Mouse (Mus musculus): ENCODE measurements around the gene AB124611. TPM values are rescaled to one million over a fixed set of nuclear protein-coding genes. Genes with fewer than 3 reads are reported as not detected.
"Not testable (repeated sequence)": the region's sequence is repeated elsewhere in the genome, so short reads cannot be mapped to it uniquely, and the experiment has no call there.

Gene AB124611
- not detected in 2 replicates for polyA plus RNA-seq (2012; ENCODE audit: insufficient read depth, insufficient read length, low replicate concordance, missing spikeins)

DNA sequence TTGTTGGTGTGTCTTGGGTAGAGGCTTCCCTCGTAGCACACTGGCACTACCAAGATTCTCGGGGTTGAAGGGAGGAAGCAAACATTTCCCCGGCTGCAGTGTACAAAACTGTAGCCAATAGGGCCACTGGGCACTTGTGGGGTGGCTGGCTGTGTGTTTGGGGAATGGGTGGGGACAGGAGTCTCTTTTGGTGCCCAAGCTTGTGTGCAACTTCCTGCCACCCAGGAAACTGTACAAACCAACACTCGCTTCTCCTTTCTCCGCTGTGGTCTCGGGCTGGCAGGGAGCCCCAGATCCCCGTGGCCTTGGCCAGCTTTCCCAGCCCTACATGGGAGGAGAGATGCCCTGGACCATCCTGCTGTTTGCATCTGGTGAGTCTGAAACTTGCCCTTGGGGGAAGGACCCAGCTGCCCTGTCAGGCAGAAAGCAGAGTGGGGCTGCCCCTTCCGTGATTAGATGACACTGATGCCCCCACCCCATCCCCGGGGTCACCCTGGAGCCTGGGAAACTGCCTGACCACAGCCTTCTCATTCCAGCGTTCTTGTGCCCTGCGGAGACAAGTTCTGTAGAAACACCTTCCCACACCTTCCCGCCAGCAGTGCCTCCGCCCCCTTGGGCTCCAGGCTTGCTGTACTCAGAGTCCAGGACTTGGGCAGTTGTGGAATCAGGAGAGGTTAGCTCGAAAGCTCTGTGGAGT, at the start of gene AB124611:
TSS of gene AB124611 (plus strand) at position 240 of the 697 bp plus-strand sequence.
- Histone ChIP-seq H3K27ac (ENCODE audit: insufficient read depth, low read depth, low read length) (no peak within 1 kb of the TSS), H3K4me3 (ENCODE audit: insufficient read depth, low read depth, low read length) (no peak within 1 kb of the TSS), H3K4me1 (ENCODE audit: control insufficient read depth, insufficient read depth, low read length) (peaks cover 5% of the 10 kb centered on the region; the same call in 1 of the 2 replicates)
- TF ChIP-seq CTCF (IDR thresholded peaks at IDR 0.05; ENCODE audit: insufficient read depth, low read depth, low read length) (no peak), POLR2A (IDR thresholded peaks at IDR 0.05; ENCODE audit: insufficient read depth, low read depth, low read length) (no peak)
- WGBS, result 53% methylated on average over 14 of the region's 14 CpGs

DNA sequence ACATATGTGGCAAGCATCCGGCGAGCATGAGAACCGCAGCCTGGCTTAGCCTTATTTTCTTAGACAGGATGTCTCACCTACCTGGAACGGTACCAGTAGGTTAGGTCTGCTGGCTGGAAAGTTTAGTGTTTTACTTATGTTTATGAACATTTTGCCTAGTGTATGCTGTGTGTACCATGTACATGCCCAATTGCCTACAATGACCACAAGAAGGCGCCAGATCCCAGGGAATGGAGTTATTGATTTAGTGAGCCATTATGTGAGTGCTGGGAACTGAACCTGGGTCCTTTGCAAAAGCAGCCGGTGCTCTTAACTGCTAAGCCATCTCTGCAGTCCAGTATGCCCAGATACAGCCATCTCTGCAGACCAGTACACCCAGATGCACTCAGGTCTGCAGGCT, 48.3 kb upstream of the AB124611 start:
- TF ChIP-seq CTCF (IDR thresholded peaks at IDR 0.05; ENCODE audit: insufficient read depth, low read depth, low read length) (no peak), POLR2A (IDR thresholded peaks at IDR 0.05; ENCODE audit: insufficient read depth, low read depth, low read length) (no peak)
- 97% methylated on average over 6 of the region's 6 CpGs for WGBS
- Histone ChIP-seq H3K27ac (ENCODE audit: insufficient read depth, low read depth, low read length) (no peak overlapping the region), H3K4me3 (ENCODE audit: insufficient read depth, low read depth, low read length) (no peak overlapping the region), H3K4me1 (ENCODE audit: control insufficient read depth, insufficient read depth, low read length) (no peaks in the 10 kb centered on the region)

DNA sequence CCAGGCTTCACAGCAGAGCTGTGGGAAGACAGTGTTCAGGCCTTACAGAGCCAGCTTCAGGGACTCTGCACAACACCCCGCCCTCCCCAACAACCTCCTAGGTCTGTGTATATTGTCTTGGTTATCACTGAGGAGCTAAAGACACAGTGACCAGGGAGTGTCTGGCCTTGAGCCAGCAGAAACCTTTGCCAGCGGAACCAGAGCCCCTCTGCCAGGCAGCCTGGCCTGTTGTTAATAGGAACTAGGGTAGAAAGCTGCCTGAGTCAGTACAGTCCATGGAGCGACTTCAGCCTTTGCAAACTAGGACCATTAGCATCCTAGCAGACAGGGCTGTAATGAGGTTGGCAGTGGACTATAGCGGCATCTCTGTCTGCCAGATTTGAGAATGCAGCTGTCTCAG, 41.9 kb upstream of the AB124611 start:
- Histone ChIP-seq H3K4me3 (ENCODE audit: insufficient read depth, low read depth, low read length) (no peak overlapping the region), H3K27ac (ENCODE audit: insufficient read depth, low read depth, low read length) (no peak overlapping the region), H3K4me1 (ENCODE audit: control insufficient read depth, insufficient read depth, low read length) (no peaks in the 10 kb centered on the region)
- TF ChIP-seq POLR2A (IDR thresholded peaks at IDR 0.05; ENCODE audit: insufficient read depth, low read depth, low read length) (no peak), CTCF (IDR thresholded peaks at IDR 0.05; ENCODE audit: insufficient read depth, low read depth, low read length) (no peak)
- WGBS, result 56% methylated on average over 4 of the region's 4 CpGs

DNA sequence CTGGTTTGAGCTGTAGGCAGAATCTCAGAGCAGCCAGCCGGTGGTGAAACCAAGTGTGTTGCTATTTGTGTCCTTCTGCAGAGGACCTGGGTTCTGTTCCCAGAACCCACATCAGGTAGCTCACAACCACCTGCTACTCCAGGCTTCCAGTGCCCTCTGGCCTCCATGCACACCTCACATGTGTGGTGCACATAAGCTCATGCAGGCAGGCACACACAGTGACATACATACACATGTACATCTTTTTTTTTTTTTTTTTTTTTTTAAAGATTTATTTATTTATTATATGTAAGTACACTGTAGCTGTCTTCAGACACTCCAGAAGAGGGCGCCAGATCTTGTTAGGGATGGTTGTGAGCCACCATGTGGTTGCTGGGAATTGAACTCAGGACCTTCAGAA, 37.7 kb upstream of the AB124611 start:
- not testable (repeated sequence) for H3K4me1 ChIP-seq (ENCODE audit: control insufficient read depth, insufficient read depth, low read length); H3K4me3 ChIP-seq (ENCODE audit: insufficient read depth, low read depth, low read length); H3K27ac ChIP-seq (ENCODE audit: insufficient read depth, low read depth, low read length)
- WGBS, result 82% methylated on average over 1 of the region's 2 CpGs

DNA sequence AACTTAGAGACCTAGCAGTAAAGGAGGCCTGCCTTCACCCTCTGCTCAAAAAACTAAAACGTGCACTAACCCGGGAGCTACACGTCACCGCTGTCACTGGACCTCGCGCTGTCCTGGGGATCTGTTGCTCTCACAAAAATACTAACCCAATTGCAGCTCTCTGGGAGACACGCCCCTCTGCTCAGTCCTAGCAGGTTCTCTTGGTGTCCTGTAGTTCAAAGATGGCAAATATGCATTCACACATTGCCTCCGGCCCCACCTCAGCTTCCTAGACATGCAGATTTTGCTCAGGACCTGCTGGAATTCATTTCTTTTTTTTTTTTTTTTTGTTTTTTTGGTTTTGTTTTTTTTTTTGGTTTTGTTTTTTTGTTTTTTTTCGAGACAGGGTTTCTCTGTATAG, 35.3 kb upstream of the AB124611 start:
- TF ChIP-seq POLR2A (IDR thresholded peaks at IDR 0.05; ENCODE audit: insufficient read depth, low read depth, low read length), result no peak
- TF ChIP-seq CTCF (IDR thresholded peaks at IDR 0.05; ENCODE audit: insufficient read depth, low read depth, low read length), result no peak
- WGBS, result 92% methylated on average over 9 of the region's 9 CpGs
- H3K27ac ChIP-seq (ENCODE audit: insufficient read depth, low read depth, low read length), result no peak overlapping the region

DNA sequence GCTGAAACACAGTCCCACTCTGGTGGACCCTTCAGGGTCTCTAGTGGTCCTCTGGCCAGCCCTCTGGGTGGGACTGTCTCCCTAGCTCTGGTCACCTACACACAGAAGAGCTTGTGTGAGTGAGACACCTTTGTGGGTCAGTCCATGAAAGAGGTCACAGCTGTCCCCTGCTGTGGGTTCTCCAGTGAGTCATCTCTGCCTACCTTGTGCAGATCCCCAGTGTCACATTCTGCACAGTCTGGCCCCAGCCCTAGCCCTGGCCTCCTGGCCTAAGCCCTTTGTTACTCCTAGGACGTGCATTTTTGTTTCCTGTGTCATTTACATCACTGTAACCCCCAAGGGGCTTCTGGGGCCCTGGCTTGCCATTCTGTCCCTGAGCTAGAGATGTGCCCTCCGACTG, 32.1 kb upstream of the AB124611 start:
- H3K27ac ChIP-seq (ENCODE audit: insufficient read depth, low read depth, low read length), result peak overlapping the region; percentile 46; the same call in 1 of the 2 replicates
- peaks cover 39% of the 10 kb centered on the region for H3K4me1 ChIP-seq (ENCODE audit: control insufficient read depth, insufficient read depth, low read length)
- no peak overlapping the region for H3K4me3 ChIP-seq (ENCODE audit: insufficient read depth, low read depth, low read length)
- TF ChIP-seq CTCF (IDR thresholded peaks at IDR 0.05; ENCODE audit: insufficient read depth, low read depth, low read length) (no peak), POLR2A (IDR thresholded peaks at IDR 0.05; ENCODE audit: insufficient read depth, low read depth, low read length) (no peak)
- 71% methylated on average over 2 of the region's 2 CpGs for WGBS

More for the DNA sequence above, 35.3 kb upstream of the AB124611 start:
- Histone ChIP-seq H3K4me3 (ENCODE audit: insufficient read depth, low read depth, low read length) (no peak overlapping the region), H3K4me1 (ENCODE audit: control insufficient read depth, insufficient read depth, low read length) (peaks cover 20% of the 10 kb centered on the region)

DNA sequence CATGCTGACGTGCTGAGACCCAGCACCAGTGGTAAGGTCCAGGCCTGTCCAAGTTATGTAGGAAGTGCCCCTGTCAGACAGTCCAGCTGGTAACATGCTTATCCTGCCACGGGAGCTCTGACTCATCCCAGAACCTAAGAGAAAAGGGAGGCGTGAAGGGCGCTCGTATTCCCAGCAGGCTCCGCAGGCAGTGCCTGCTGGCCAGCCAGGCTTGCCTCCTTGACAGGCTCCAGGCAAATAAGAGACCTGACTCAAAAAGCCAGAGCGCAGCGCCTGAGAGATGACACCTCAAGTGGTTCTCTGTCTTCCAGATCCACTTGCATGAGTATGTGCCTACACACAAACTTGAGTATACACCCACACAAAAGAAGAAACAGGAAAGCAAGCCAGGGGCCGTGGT, 31.2 kb upstream of the AB124611 start:
- Histone ChIP-seq H3K27ac (ENCODE audit: insufficient read depth, low read depth, low read length) (peak overlapping the region; percentile 46; the same call in 1 of the 2 replicates), H3K4me1 (ENCODE audit: control insufficient read depth, insufficient read depth, low read length) (peaks cover 39% of the 10 kb centered on the region), H3K4me3 (ENCODE audit: insufficient read depth, low read depth, low read length) (no peak overlapping the region)
- 36% methylated on average over 9 of the region's 9 CpGs for WGBS
- TF ChIP-seq POLR2A (IDR thresholded peaks at IDR 0.05; ENCODE audit: insufficient read depth, low read depth, low read length), result no peak
- no peak for TF ChIP-seq CTCF (IDR thresholded peaks at IDR 0.05; ENCODE audit: insufficient read depth, low read depth, low read length)

DNA sequence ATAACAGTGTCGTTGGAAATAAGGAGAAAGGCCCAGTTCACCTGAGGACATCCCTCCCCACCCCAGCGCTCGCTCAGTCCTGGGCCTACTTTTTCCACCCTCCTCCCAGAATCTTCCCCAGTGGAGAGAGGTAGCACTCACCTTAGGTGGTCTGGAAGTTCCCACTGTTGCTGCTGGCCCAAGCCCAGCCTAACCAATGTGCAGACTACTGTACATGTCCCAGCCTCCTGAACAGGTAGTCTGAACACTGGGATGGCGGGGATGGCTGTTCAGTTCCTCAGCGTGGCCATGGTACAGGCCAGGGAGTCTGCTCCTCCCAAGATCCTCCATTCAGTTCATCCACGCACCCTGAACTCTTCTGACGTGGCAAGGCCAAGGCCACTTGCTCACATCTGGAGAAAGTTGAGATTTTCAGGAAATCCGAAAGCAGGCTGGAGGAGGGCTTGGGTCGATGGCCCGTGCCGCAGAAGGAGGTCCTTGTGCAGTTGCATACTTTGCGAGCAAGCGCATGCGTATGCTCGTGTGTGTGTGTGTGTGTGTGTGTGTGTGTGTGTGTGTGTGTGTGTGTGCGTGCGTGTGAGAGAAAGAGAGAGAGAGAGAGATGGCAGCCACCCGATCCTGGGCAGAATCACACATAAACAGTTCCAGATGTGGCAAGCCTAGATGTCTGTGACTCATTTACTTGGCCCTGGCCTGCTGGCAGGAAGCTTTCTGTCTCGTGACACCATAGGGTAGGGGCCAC, 29.5 kb upstream of the AB124611 start:
- 78% methylated on average over 19 of the region's 19 CpGs for WGBS
- Histone ChIP-seq H3K27ac (ENCODE audit: insufficient read depth, low read depth, low read length) (no peak overlapping the region), H3K4me3 (ENCODE audit: insufficient read depth, low read depth, low read length) (no peak overlapping the region), H3K4me1 (ENCODE audit: control insufficient read depth, insufficient read depth, low read length) (peaks cover 39% of the 10 kb centered on the region)
- TF ChIP-seq CTCF (IDR thresholded peaks at IDR 0.05; ENCODE audit: insufficient read depth, low read depth, low read length), result no peak
- TF ChIP-seq POLR2A (IDR thresholded peaks at IDR 0.05; ENCODE audit: insufficient read depth, low read depth, low read length), result no peak

DNA sequence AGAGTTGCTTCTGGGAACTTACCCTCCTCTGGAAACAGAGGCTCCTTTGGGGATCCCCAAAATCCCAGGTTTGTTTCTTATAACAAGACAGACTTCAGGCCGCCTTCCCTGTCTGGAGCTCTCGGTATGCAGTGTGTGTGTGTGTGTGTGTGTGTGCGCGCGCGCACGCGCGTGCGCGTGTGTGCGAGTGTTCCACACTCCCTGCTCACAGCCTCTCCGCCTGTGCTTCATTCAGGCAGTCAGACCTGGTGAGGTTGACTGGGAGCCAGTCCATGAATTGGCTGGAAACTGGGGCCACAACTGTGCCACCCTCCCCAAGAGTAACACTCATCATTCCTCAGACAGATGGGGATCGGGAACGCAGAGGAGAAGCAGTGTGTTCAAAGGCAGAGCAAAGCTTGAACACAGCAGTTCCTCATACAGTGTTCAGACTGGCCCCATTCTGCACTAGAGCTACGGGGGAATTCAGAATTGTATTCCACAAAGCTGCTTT, 28.9 kb upstream of the AB124611 start:
- no peak for TF ChIP-seq POLR2A (IDR thresholded peaks at IDR 0.05; ENCODE audit: insufficient read depth, low read depth, low read length)
- no peak for TF ChIP-seq CTCF (IDR thresholded peaks at IDR 0.05; ENCODE audit: insufficient read depth, low read depth, low read length)
- 88% methylated on average over 16 of the region's 16 CpGs for WGBS
- H3K27ac ChIP-seq (ENCODE audit: insufficient read depth, low read depth, low read length), result no peak overlapping the region
- peaks cover 39% of the 10 kb centered on the region for H3K4me1 ChIP-seq (ENCODE audit: control insufficient read depth, insufficient read depth, low read length)
- H3K4me3 ChIP-seq (ENCODE audit: insufficient read depth, low read depth, low read length), result no peak overlapping the region

Data from olfactory bulb, adult 2 months (tissue).